Mouse (Mus musculus): ENCODE results near the gene Slc18a2. TPM values are rescaled to one million over a fixed set of nuclear protein-coding genes. Genes with fewer than 3 reads are reported as not detected.

The Slc18a2 gene
- 0.75 TPM for polyA plus RNA-seq (2015; fragmentation: Illumina TruSeq; extraction: RNeasy Lipid Tissue Mini Kit (QIAGEN cat#74804); ENCODE audit: insufficient read depth, low replicate concordance)

DNA sequence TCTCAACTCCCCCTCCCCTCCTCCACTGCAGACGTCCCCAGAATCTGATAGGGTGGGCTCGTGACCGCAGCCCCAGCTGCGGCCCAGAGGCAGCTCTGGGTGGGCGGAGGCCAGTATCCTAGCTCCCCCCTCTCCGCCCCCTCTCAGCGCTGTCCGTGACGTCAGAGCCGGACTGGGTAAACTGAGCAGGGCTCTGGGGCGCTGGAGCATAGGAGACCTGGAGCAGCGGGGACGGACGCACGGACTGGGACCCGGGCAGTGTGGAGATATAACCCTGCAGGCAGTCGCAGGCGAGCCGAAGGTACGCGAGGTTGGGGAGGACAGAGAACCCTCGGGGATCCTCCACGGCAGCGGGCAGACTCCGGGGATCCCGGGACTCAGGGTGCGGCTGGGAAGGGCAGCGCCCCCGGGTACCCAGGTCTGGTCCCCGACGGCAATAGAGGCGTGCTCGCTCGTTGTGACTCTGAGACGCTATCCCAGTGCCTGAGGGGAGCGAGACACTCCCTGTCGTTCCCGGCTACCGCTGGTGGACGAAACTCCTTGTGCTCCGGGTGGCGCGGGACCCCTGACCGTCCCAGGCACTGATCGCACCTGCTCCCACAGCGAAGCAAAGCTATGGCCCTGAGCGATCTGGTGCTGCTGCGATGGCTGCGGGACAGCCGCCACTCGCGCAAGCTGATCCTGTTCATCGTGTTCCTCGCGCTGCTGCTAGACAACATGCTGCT, at the start of gene Slc18a2:
TSS of gene Slc18a2 (plus strand) at position 179 of the 725 bp plus-strand sequence.

GRCm38 (mm10) chr19:59218991-59219390, 41.7 kb upstream of the Slc18a2 start, which contains the start of gene Kcnk18:
Gene Kcnk18, plus strand, starts transcription at chr19:59219214.

GRCm38 (mm10) chr19:59321990-59322389, 61.3 kb downstream of the Slc18a2 start, which contains the start of gene Rps12-ps3:
Gene Rps12-ps3, plus strand, starts transcription at chr19:59322290.

Other genes starting within 250 kb of the Slc18a2 start
- gene Shtn1, start 184.8 kb upstream of the Slc18a2 start, polyA plus RNA-seq (2015; fragmentation: Illumina TruSeq; extraction: RNeasy Lipid Tissue Mini Kit (QIAGEN cat#74804); ENCODE audit: insufficient read depth, low replicate concordance) = 29.3 TPM
- gene Vax1, start 90.8 kb upstream of the Slc18a2 start, polyA plus RNA-seq (2015; fragmentation: Illumina TruSeq; extraction: RNeasy Lipid Tissue Mini Kit (QIAGEN cat#74804); ENCODE audit: insufficient read depth, low replicate concordance) = not detected
- not detected for gene Kcnk18, start 41.7 kb upstream of the Slc18a2 start, polyA plus RNA-seq (2015; fragmentation: Illumina TruSeq; extraction: RNeasy Lipid Tissue Mini Kit (QIAGEN cat#74804); ENCODE audit: insufficient read depth, low replicate concordance)
- 5.3 TPM for gene Rps12-ps3, start 61.4 kb downstream of the Slc18a2 start, polyA plus RNA-seq (2015; fragmentation: Illumina TruSeq; extraction: RNeasy Lipid Tissue Mini Kit (QIAGEN cat#74804); ENCODE audit: insufficient read depth, low replicate concordance)
- gene Pdzd8, start 84.9 kb downstream of the Slc18a2 start, polyA plus RNA-seq (2015; fragmentation: Illumina TruSeq; extraction: RNeasy Lipid Tissue Mini Kit (QIAGEN cat#74804); ENCODE audit: insufficient read depth, low replicate concordance) = 34.9 TPM
- gene Emx2, start 197.5 kb downstream of the Slc18a2 start, polyA plus RNA-seq (2015; fragmentation: Illumina TruSeq; extraction: RNeasy Lipid Tissue Mini Kit (QIAGEN cat#74804); ENCODE audit: insufficient read depth, low replicate concordance) = not detected

Measured in spleen, adult 10 weeks (tissue).